Mouse (Mus musculus) gastrocnemius, postnatal 25 days (tissue): ENCODE data around the gene Pola2. TPM values are rescaled to one million over a fixed set of nuclear protein-coding genes. Genes with fewer than 3 reads are reported as not detected.

Source experiments
- DNase-seq: peaks from one replicate; pipeline ENCODE4 v3.0.0; 2022
- total RNA-seq, 2 experiments: library from RNA; stranded (reverse); gene quantifications; 1 replicate in 1 of 2; 2 replicates in 1 of 2; pipeline ENCODE4 v1.2.3; 2021

The Pola2 gene
- total RNA-seq, 2 experiments from 2014 or later: 9.2 to 10.8 TPM

DNA sequence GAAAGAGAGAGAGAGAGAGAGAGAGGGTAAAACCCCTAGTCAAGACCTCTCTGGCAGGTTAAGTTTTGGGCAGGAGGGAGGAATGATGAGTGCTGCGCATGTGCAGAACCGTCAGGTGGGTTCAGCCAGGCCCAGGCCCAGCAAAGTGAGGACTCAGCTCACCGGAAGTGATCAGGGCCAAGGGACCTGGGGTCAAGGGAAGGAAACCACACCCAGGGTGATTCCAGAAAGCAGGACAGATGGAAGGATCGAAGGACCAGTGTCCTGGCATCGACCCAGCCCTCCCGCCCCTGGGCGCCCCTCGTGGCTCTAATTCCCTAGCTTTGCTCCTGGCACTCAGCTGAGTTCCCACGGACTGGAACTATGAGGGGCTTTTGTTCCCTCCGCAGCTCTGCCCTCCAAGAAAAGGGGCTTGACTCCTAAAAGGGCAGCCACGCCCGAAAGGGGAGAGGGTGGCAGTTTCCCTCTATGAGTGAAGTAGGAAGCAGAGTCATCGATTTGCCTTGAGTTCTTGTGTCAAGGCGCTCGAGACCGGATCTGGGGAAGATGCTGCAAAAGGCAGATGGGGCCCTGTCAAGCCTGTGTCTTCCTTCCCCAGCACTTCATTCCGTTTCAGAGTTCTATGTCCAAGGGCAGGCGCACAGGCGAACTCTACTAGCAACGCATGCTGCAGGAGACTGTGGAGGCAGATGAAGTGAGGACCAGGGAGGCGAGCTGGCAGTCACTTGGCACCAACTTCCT, 26.7 kb downstream of the Pola2 start:
- no peak for DNase-seq

DNA sequence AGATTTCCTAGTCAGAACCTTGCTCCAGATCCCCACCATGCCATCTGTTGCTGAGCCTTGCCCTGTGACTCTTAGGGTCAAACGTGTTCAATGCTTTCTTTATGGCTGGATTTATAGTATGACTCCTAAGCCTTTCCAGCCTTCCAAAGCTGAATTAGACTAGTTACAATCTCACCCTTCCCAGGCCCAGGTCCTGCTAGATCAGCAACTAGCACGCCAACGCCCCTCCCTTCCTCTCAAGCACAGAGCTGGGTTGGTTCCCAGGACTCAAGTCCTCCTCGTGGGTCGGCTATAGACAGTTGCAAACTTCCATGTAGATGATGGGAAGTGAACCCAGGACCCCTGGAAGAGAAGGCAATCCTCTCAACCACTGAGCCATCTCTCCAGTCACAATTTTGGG, 28.3 kb downstream of the Pola2 start:
- DNase-seq: no peak

- DNase-seq: peak; percentile 66
Observed at GRCm38 (mm10) chr19:5935266-5935665, 28.7 kb downstream of the Pola2 start.

GRCm38 (mm10) chr19:5929634-5930596, 34.1 kb downstream of the Pola2 start:
- DNase-seq: peak; percentile 59

DNA sequence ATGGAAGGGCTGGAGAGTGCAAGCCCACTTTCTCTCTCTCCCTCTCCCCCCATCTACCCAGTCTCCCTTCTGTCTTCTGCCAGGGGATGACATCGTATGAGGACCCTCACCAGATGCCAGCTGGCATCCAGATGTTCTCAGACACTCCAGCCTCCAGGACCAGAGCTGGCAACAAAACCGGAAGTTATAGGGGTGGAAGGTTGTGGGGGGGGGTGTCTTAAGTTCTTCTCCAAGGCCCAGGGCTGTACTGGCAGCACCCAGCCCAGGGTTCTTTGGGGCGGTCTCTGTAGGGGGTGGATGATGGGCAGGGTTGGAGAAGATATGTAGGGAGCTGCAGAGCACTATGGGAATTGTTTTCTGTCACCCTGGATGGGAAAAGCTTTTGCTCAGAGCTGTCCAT, 35.5 kb downstream of the Pola2 start:
- DNase-seq: no peak

- DNase-seq: no peak
Observed at GRCm38 (mm10) chr19:5928104-5928503, 35.9 kb downstream of the Pola2 start.

GRCm38 (mm10) chr19:5927532-5927931, 36.5 kb downstream of the Pola2 start:
- DNase-seq: no peak

DNA sequence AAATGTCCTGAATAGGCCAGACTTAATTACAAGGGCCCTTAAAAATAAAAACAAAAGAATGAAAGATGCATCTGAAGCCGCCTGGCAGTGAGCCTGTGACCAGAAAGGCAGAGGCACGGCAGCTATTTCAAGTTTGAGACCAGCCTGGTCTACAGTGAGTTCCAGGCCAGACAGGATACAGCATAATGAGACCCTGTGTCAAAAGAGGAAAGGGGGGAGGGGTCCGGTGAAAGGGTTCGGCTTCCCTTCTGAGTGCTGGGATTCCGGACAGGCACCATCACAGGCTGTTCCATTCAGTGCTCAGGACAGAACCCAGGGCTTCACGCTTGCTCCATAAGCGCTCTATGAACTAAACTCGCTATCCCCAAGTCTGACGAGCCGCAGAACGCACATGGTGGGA, 37.0 kb downstream of the Pola2 start:
- no peak for DNase-seq

- DNase-seq: no peak
Observed at GRCm38 (mm10) chr19:5925311-5925855, 38.6 kb downstream of the Pola2 start.

DNA sequence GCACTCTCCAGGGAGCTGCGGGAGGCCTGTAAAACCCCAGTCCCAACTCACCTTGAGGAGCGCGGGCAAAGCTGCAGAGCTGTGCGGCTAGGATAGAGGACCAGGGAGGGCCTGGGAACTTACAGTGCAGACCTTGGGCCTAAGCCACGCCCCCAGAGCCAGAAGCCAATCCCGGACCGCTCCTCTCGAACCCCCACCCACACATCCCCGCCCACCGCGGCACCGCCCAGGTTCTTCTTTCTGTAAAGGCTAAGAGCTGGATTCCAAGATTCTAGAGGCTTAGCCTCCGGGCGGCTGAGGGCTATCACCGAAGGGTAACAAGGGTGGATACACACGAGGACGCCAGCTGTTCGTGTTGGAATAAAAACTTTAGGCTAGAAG, 39.3 kb downstream of the Pola2 start, which contains the start of gene Cdc42ep2:
TSS of gene Cdc42ep2 (minus strand) at position 104 of the 381 bp plus-strand sequence.
- peak; percentile 98 for DNase-seq

DNA sequence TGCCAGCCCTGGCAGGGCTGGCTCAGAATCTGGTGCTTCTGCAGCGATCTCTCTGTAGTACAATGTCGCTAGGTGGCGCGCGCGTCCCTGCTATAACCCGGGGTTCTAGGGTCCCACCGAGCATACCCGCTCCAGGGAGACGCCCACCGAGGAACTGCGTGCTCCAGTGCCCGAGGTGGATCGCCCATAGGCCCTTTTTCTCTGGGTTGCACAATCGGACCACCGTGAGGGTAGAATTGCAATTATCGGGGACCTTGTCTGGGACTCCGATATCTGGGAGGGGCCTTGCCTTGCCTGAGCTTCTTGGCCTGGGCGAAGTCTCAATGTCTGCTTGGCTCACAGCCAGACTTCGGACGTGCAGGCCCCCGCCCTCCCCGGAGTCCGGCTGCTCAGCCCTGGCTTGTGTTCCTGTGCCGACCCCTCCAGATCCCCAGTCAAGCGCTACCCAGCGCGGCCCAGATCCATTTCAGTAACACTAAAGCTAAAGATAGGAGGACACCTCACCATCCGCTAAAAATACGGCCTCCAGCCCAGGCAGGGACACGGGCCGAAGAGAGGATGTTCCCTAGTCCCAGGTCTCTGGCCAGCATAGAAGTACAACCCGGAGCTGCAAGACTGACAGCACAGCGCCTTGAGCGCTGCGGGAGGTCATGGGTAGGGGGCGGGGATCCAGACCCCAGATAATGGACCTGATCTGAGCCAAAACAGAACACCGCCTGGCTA, 39.9 kb downstream of the Pola2 start:
- peak; percentile 86 for DNase-seq

DNA sequence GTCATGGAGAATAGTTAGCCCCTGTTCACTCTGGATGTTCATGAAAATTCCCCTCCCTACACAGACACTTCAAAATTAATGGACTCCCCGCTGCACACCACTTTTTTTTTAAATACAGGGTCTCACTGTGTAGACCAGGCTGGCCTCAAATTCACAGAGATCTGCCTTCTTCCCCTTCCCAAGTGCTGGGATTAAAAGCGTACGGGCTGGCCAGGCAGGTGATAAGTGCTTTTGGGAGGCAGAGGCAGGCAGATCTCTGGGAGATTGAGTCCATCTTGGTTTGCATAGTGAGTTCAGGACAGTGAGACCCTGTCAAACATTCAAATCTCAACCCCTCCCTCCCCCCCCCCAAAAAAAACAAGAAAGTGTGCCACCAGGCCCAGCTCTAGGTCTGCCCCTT, 41.0 kb downstream of the Pola2 start:
- DNase-seq: no peak

DNA sequence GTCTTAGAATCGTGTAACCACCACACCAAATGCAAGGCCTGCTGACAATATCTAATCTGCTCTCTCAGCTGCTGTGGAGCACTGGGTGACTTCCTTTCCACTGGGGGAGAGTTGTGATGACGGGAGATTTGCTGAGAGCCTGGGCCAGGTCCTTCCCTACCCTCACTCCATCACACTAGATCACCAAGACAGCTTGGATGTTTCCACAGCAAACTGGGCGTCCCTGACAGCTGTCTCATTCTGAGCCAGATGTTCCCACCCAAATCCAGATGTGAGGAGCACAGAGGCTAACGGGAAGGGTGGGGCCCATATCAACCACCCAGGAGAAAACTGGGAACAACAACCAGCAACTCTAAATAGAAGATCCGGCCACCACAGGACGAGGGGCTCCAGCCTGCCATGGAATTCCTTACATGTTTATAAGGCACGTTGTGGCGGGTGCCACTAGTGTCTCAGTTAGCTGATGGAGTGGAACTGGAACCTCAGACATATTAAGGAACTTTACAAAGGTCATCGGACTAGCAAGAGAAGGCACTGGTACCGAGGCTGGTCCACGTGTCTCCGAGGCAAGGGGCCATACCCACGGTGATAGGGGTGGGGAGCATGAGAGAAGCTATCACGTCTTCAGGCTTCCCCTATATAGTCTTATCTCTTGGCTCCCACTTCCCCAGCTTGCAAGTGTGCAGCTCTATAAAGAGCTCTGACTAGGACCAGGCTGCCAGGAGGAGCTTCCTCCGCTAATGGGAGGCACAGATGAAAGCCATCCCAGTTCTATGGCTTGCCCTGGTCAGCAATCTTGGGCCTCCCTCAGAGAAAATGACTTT, 41.7 kb downstream of the Pola2 start:
- DNase-seq: peak; percentile 70

DNA sequence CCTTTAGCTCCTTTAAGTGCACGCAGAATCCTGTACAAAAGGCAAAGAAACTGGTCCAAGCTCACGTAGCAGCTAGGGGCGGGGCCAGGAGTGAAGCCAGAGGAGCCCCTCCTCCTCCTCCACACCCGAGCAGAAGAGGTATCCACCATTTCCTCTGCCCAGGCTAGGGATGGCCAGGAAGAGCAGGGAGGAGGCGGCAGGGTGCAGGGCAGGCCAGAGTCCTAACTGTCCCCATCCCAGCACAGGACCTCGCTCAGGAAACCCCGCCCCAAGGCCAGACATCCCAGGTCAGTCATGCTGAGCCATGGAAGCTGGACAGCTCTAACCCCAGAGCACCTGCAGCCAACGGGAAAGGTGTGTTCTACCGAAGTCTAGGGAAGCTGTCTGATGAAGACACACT, 42.3 kb downstream of the Pola2 start:
- no peak for DNase-seq

DNA sequence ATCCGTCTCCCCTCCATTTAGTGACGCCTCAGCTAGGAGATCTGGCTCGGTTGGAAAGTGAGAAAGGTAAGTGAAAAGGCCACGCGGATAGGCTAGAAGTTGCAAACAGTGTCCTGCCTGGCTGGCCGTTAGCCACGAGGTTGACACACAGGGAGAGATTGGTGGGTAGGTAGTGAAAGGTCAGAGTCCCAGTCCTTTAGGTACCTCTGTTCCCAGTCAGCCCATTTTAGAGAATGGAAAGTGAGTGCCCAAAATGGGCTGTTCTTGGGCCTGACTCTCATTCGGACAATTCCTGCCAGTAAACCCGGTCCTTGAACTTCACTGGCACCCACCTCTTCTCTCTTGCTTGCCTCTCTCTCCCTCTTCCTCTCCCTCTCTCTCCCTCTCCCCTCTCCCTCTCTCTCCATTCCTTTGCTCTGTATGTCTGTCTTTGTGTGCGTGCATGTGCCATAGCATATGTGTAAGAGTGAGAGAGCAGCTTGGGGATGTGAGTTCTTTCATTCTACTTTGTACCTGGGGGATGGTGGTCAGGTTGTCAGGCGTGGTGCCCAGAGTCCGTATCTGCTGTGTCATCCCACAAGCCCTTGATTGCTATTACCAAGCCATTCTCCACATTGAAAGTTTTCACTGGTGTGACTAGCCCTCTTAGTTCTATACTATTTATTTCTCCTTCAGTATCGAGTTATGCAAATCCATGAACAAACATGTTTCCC, 50.8 kb downstream of the Pola2 start, which contains the start of gene Dpf2:
TSS of gene Dpf2 (minus strand) at position 4 of the 713 bp plus-strand sequence.
- DNase-seq: no peak

DNA sequence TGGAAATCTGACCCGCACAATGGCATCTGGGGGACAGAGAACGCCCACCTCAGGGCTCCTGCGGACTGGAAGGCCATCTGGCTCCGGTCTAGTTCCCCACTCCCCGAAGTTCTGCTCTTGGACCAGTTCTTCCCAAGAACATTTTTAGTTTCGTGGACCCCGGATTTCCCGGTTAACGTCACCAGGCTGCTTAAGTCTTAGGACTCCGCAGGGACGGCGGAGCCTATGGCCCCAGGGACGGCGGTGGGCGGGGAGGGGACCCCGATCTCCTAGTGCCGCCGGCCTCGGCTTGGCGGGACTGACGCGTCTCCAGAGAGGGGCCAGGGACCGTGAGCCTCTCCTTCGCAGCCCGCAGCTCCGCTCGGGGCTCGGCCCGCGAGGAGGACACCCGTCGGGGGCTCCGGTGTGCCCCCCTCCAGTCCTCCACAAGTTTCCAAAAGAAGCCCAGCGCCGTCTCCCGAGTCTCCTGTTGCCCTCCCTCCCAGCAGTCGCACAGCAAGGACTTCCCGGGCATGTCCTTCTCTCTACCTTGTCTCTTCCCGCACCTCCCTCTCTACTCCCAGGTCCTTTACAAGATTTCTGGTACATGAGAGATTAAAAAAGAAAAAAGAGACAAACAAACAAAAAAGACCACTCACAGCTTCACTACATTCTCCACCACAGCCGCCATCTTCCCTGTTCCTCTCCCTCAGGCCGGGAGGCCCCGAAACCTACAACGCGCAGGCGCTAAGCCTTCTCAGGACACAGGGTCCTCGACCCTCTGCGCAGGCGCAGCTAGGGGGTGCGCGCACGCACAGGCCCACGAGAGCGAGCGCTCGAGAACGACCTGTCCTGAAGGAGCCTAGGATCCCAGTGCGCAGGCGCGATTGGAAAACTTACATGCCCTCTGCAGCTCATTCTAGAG, 51.6 kb downstream of the Pola2 start:
- DNase-seq: peak; percentile 99

GRCm38 (mm10) chr19:5911430-5912102, 52.4 kb downstream of the Pola2 start:
- DNase-seq: no peak

- DNase-seq: no peak
Observed at GRCm38 (mm10) chr19:5910221-5910620, 53.8 kb downstream of the Pola2 start.

DNA sequence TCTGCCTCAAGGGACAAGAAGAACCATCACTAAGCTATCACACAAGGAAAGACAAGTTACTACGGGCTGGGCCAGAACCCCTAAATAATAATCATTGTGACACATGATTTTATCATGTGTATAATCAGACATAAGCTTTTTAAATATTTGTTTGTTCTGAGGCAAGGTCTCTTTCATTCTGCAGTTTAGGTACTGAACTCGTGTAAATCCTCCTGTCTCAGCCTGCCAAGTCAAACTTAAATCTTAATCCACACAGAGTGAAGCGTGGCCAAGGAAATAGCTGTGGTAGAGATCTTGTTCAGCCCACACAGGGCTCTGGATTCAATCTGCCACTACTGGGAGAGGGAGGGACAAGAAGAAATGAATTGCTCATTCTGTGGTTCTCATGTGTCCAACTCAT, 56.7 kb downstream of the Pola2 start:
- DNase-seq: no peak
